Mouse (Mus musculus) urinary bladder, postnatal 36 days (tissue): ENCODE results near the gene Ykt6.

ENCODE experiments used
- DNase-seq, 2 experiments: peaks; one replicate each; pipeline ENCODE4 v3.0.0; 2022; ENCODE audit warnings: low spot score in 2 of 2, mixed read lengths in 1 of 2

Ykt6 gene

GRCm38 (mm10) chr11:5948546-5949250 is 6.8 kb upstream of the Ykt6 start:
- no peak for DNase-seq

- DNase-seq = no peak
These were observed 5.7 kb upstream of the Ykt6 start, which contains the start of gene Gck for GRCm38 (mm10) chr11:5949586-5950352. Gene Gck, minus strand, starts transcription at chr11:5950081.

- DNase-seq = peak in 1 of 2 experiments; percentile 17
These were observed 3.0 kb upstream of the Ykt6 start for GRCm38 (mm10) chr11:5952501-5952900.

GRCm38 (mm10) chr11:5953130-5953765 is 2.2 kb upstream of the Ykt6 start:
- no peak for DNase-seq

GRCm38 (mm10) chr11:5954435-5954834 is 1.1 kb upstream of the Ykt6 start:
- no peak for DNase-seq

- DNase-seq = peak in 1 of 2 experiments; percentile 54
These were observed 458 bp upstream of the Ykt6 start for GRCm38 (mm10) chr11:5954965-5955504.

- no peak for DNase-seq
These were observed 4.6 kb downstream of the Ykt6 start for GRCm38 (mm10) chr11:5960051-5960450.

GRCm38 (mm10) chr11:5965865-5966264 is 10.4 kb downstream of the Ykt6 start:
- DNase-seq = no peak

GRCm38 (mm10) chr11:5966751-5967150 is 11.3 kb downstream of the Ykt6 start:
- DNase-seq = peak; percentile 35 to 43

- DNase-seq = no peak
These were observed 12.7 kb downstream of the Ykt6 start for GRCm38 (mm10) chr11:5968223-5968622.

- no peak for DNase-seq
These were observed 15.7 kb downstream of the Ykt6 start for GRCm38 (mm10) chr11:5971202-5971601.

- no peak for DNase-seq
These were observed 17.7 kb downstream of the Ykt6 start for GRCm38 (mm10) chr11:5973151-5973550.

GRCm38 (mm10) chr11:5974053-5974452 is 18.6 kb downstream of the Ykt6 start:
- no peak for DNase-seq

- DNase-seq = no peak
These were observed 19.6 kb downstream of the Ykt6 start for GRCm38 (mm10) chr11:5975068-5975467.

GRCm38 (mm10) chr11:5976106-5976505 is 20.6 kb downstream of the Ykt6 start:
- no peak for DNase-seq

GRCm38 (mm10) chr11:5979088-5979487 is 23.6 kb downstream of the Ykt6 start:
- DNase-seq = no peak

GRCm38 (mm10) chr11:5980108-5980507 is 24.6 kb downstream of the Ykt6 start:
- DNase-seq = no peak

GRCm38 (mm10) chr11:5980561-5980960 is 25.1 kb downstream of the Ykt6 start:
- no peak for DNase-seq

- DNase-seq = no peak
These were observed 25.8 kb downstream of the Ykt6 start for GRCm38 (mm10) chr11:5981323-5981722.

GRCm38 (mm10) chr11:5983629-5984028 is 28.1 kb downstream of the Ykt6 start:
- DNase-seq = no peak

GRCm38 (mm10) chr11:5988126-5988525 is 32.6 kb downstream of the Ykt6 start:
- no peak for DNase-seq

- DNase-seq = no peak
These were observed 34.6 kb downstream of the Ykt6 start for GRCm38 (mm10) chr11:5989954-5990593.
